Mouse (Mus musculus) adrenal gland, postnatal 14 days (tissue): ENCODE results near the gene Cep97. TPM values are rescaled to one million over a fixed set of nuclear protein-coding genes. Genes with fewer than 3 reads are reported as not detected.
"Not testable (repeated sequence)": the region's sequence is repeated elsewhere in the genome, so short reads cannot be mapped to it uniquely, and the experiment has no call there.

Experiments
- DNase-seq: peaks from one replicate; pipeline ENCODE4 v3.0.0; 2021; ENCODE audit warnings: mixed read lengths
- total RNA-seq: library from RNA; stranded (reverse); gene quantifications from 2 replicates; pipeline ENCODE4 v1.2.3, GENCODE M21; 2021

Gene Cep97
- total RNA-seq, 1 experiment from 2014 or later, result 8.4 TPM

DNA sequence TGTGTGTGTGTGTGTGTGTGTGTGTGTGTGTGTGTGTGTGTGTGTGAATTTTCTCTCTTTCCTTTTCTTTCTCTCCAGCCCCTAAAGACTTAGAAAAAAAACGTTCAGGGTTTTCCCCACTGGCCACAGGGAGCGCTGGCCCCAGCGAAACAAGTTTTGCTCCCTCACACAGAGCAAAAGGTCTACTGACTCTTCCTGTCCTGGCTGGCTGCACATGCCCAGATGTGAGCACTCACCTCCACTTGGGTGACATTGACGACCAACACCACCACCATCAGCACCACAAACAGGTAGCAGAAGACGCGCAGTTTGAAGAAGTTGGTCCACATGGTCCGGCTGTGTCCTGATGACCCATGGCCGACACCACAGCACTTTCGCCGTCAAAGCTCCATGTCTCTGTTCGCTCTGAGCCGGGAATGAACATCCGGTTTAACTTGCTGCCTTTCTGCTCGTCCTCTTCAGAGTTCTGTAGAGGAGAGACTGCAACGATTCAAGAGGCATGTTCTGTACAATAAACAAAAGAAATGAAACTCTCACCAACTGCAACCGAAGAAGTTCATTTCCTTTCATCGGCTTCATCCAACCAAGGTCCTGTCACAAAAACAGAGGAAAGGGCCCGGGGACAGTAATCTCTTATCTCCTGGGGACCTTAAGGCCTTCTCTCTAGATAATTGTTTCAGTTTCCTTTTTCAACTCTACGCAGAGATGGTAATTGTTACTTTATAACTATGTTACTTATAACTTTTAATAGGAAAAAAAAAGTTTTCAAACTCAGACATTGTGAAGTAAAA, 44.1 kb downstream of the Cep97 start:
- DNase-seq, result no peak

DNA sequence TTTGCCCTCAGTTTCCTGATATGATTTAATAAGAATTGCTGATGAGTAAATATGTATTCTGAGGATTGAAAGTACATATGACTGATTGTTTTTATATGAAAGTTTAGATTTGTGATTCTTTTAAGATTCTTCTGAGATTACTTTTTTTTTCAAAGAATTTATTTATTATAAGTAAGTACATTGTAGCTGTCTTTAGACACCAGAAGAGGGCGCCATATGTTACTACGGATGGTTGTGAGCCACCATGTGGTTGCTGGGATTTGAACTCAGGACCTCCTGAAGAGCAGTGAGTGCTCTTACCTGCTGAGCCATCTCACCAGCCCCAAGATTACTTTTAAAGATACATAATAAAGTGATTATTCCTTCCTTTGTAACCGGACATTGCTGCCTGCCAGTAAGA, 45.2 kb downstream of the Cep97 start:
- DNase-seq, result no peak

DNA sequence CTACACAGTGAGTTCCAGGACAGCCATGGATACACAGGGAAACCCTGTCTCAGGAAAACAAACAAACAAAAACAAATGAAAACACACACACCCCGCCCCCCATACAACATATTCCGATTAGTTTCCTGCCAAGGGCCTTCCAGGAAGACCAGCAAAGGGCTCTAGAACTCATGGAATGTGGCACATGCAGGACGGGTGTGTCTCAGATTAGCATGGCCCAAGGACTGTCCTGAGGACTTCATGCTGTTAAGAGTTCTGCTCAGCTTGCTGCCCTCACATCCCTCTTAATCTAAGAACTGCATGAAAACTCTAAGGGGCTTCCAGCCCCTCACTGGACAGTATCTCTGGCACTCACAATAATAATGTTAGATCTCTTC, 46.1 kb downstream of the Cep97 start:
- no peak for DNase-seq

DNA sequence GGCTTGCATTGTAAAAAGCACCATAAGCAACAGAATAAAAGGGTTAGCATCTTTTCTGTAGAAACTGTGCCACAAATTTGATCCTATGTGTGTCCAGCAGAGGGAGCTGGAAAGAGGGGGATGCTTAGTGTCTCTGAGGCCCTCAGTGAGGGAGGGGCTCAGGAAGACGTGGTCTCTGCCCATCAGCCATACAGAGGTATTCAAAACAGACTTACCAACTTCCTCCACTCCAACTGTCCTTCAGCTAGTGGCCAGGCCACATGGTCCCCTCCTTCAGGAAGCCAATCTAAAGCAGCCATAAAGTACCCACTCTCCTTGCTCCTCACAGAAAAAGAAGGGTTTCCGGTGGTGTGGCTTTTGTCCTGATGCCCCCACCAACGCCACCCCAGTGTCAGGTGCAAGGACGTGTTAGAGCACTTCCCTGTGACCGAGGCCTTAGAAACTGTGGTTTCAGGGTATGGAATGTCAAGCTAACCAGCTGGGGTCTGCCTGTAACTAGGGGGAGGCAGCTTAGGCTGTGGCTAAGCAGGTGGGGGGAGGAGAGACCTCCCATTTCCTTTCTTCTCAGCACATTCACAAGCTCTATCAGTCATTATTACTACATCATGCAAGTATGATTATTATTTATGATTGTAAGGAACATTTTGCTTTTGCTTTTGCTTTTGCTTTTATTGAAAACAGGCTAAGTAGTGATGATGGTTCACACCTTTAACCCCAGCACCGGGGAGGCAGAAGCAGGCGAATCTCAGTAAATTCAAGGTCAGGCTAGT, 46.7 kb downstream of the Cep97 start:
- no peak for DNase-seq

DNA sequence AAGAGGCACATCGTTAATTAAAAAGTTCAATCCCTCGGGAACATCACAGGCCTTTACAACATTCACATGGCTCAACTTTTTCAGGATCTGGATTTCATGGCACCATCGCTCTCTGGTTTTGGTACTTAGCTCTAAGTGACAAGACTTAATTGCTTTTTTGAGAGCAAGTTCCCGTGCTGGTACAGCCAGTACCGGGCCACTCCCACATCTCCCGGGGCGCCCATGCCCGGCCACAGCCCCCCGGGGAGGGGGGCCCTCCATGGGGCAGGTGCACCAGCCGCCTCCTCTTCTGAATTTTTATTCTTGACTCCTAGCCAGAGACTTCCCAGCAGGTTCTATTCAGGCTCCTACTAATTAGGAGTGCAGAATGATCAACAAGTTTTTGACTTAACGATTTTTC, 50.4 kb downstream of the Cep97 start:
- DNase-seq, result no peak

DNA sequence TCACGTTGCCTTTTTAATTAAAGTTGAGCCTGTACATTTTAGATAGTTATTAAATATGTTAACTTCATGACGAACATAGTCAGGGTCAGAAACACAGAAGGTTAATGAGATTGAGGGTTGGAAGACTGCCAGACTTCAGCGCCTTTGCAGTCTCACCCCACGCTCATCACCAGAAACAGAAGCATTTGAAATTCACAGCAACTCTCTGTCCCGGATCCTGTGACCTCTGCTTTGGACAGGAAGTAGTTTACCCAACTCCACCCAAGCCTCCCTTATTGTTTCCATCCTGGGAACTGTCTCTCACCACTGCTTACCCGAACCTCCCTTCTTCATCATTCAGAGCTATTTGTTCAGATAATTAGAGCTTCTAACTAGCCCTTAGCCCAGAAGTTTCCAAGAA, 58.6 kb downstream of the Cep97 start:
- no peak for DNase-seq

DNA sequence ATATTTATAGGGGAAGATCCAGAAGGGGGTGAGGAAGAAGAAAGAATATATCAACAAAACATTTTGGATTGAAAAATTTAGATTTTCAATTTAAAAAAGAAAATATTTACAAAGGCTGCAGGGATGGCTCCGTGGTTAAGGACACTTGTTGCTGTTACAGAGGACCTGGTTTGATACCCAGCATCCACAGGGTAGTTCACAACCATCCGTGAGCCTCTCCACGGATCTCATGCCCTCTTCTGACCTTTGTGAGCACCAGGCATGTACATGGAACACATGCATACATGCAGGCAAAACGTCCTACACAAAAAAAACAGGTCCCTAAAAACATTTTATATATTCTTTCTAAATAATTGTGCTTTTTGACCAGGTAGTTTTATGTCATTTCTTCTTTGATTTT, 70.8 kb downstream of the Cep97 start:
- no peak for DNase-seq

DNA sequence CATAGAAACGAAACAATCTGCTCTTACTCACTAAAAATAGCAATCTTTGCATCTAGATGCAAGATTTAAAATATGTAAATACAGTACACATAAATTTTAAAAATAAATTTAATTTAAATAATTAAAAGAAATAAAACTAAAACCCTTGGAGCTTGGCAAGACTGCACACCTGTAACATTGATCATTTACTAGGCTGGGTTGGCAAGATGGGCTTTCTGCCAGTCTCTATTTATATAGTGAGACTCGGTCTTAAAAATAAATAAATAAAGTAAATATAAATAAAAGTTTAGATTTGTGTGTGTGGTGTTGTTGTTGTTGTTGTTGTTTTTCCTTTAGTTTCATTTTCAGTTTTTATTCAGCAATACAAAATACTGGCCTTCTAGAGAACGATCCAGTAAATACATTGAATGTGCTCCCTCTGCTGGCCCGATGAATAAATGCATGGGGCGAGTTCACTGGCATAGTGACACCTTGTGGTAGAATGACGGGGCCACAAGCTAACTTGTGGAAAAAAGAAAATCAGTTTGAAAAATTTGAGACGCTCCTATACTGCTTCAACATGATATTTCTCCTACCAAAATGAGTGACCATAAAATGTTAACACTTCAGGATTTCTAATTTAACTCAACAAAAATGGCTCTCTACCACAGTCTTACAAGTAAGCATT, 71.4 kb downstream of the Cep97 start:
- peak; percentile 80 for DNase-seq

DNA sequence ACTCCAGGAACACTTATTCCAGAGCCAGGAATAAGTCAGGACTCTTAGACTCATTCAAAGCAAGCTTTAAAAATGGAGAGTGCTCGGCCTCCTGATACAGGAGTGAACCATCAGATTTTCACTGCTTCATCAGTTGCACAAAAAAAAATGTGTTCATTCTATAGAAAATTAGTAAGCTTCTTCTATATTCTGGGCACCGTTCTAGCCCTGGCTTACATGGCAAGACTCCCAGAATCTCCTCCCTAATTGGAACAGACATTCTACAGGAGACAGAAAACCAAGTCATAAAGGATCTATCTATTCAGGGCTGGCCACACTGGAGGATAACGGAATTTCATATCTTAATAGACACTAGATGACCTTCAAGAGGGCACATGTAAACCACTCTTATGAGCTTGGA, 73.6 kb downstream of the Cep97 start:
- DNase-seq, result no peak

DNA sequence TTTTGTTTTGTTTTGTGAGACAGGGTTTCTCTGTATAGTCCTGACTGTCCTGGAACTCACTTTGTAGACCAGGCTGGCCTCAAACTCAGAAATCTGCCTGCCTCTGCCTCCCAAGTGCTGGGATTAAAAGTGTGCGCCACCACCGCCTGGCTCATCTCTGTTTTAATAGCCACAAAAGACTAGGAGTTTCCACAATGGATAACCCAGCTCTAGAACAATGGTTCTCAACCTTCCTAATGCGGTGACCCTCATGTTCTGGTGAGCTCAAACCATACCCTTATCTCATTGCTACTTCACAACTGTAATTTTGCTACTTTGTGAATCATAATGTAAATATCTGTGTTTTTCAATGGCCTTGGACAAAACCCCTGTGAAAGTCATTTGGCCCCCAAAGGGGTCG, 75.2 kb downstream of the Cep97 start:
- not testable (repeated sequence) for DNase-seq

DNA sequence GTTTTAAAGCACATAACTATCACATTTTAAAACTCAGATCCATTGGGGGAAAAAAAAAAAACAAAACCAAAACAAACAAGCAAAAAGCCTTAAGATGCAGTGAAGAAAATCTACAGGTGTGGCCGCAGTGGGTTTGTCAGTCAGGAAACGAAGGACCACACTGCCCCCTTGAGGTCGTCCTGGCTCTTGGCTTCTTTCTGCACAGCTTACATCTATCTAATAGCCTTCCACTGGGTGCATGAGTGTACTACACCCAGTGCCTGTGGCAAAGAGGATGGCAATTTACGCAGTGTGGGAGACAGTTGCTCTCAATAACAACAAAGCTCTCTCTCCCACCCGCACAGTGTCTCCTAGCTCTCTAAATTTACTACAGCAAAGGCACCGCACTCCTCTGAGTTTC, 76.2 kb downstream of the Cep97 start:
- DNase-seq, result peak; percentile 80

DNA sequence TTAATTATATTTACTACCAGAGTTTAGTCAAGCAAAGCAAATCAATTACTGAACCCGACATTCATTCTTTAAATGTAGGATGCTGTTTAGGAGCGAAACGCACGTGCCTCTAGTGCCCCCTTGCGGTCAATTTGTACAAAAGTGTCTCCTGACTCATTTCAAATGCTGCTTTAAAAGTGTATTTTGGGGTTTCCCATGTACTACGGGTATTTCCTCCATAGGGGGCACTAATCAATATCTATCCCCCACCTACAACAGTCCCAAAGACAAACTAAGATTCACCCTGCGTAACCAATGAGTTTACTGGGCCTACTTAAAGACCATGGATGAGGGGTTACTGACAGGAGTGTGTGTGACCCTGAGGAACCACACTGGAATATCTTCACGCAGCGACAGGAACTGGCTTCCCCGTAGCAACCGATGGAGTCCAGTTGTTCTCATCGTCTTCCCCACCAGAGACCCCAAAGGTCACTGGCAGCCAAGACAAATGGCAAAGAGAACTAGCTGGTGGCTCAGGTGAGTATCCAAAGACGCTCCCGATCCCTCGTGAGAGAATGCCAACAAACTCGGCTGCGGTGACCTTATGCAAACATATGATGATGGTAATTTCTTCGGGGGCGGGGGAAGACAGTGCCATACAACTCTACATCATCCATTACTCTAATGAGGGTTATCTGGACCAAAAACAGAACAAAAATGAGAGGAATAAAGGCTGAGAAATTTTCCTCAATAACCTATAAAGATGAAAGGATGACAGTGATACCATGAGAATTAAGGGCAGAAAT, 81.5 kb downstream of the Cep97 start:
- peak; percentile 85 for DNase-seq

DNA sequence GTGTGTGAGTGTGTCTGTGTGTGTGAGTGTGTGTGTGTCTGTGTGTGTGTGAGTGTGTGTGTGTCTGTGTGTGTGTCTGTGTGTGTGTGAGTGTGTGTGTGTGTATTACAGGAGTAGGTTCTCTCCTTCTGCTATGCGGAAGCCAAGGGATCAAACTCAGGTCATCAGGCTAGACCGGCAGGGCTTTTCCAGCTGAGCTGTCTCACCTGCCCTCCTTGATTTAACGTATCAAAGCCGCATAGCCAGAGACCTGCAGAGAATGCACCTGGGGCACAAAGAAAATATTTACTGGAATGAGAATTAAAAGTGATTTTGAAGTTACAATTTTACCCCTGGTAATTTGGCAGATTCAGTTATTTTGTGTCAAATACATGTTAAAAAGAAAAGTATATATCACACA, 82.1 kb downstream of the Cep97 start:
- DNase-seq, result no peak

DNA sequence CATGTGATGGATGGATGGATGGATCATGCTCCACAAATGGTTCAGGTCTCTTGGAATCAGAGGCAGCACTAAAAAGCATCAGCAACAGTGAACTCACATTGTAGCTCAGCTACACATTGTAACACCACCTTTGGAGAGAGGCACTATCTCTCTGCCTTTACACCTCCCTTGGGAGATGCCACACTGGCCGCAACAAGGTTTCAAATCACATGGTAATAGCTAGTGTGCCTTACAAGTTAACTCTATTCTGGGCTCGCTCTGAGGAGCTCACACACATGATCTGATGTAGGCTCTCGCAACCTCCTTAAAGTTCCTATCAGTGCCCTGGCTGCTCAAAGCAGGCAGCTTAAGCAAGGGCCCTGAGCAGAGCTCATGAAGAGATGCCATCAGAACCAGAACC, 84.2 kb downstream of the Cep97 start:
- no peak for DNase-seq

Other genes with a start within 250 kb of the Cep97 start
- gene Nfkbiz, start 96.0 kb downstream of the Cep97 start, total RNA-seq, result 8.6 and 9.9 TPM in 2 replicates
- gene Nxpe3, start 39.6 kb downstream of the Cep97 start, total RNA-seq, result 1.6 and 2.6 TPM in 2 replicates
- gene Rpl24, start 31.4 kb upstream of the Cep97 start, total RNA-seq, result 762 and 869 TPM in 2 replicates
- gene Zbtb11, start 39.0 kb upstream of the Cep97 start, total RNA-seq, result 19.4 and 19.9 TPM in 2 replicates
- gene Pcnp, start 94.9 kb upstream of the Cep97 start, total RNA-seq, result 89.7 and 90.7 TPM in 2 replicates
- 22.4 and 23.3 TPM in 2 replicates for gene Trmt10c, start 103.0 kb upstream of the Cep97 start, total RNA-seq
- gene Senp7, start 113.5 kb upstream of the Cep97 start, total RNA-seq, result 22.5 and 25.9 TPM in 2 replicates